Mouse (Mus musculus): ENCODE measurements around the gene Nim1k.

GRCm38 (mm10) chr13:119754635-119755020 lies 1.1 kb downstream of the Nim1k start:
- TF ChIP-seq POLR2A (IDR thresholded peaks at IDR 0.05; ENCODE audit: borderline replicate concordance, extremely low read depth, insufficient read depth, insufficient read length, poor library complexity, severe bottlenecking), result no peak
- no peak for TF ChIP-seq CTCF (IDR thresholded peaks at IDR 0.05; ENCODE audit: borderline replicate concordance, extremely low read depth, insufficient read depth, insufficient read length)

All from brain, embryonic 14.5 days (tissue).